Mouse (Mus musculus) embryonic fibroblast, embryonic 13.5 days (primary cell): ENCODE data around the gene 1810009A15Rik.

Experiments
- CTCF ChIP-seq: IDR thresholded peaks from 2 replicates; pipeline ENCODE4 v1.5.1; 2011; ENCODE audit warnings: mild to moderate bottlenecking, control low read depth, low read length, moderate library complexity, borderline replicate concordance; ENCODE audit not compliant: insufficient read depth
- POLR2A ChIP-seq: IDR thresholded peaks from 2 replicates; pipeline ENCODE4 v1.6.1; 2011; ENCODE audit warnings: low read depth, mild to moderate bottlenecking, control low read depth, low read length, moderate library complexity

DNA sequence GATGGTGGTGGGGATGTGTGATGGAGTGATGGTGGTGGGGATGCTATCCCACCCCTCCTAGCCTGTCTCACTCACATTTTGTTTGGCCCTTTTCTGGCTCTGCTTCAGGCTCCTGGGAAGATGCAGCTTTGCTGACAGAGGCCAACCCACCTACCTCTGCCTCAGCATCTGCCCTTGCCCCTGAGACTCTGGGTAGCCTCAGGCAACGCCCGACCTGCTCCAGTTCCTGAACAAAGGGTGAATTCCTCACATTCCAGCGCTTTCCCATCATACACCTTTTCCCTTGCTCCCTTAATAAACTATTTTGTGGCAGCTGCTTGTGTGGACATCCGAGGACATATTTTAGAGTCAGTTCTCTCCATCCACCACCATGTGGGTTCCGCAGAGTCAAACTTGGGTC lies 40.3 kb upstream of the 1810009A15Rik start:
- TF ChIP-seq POLR2A (no peak), CTCF (no peak)
